Mouse (Mus musculus) intestine, embryonic 15.5 days (tissue): ENCODE results near the gene Serpina11. TPM values are rescaled to one million over a fixed set of nuclear protein-coding genes. Genes with fewer than 3 reads are reported as not detected.
A peak's percentile ranks its signal among the peaks of the same experiment; 100 is the strongest.

ENCODE experiments used
- ATAC-seq: fragments of 200-750 bp; cut with Nextera tagmentation; 2 replicates; pipeline ENCODE4 v1.8.0; 2017; ENCODE audit warnings: moderate TSS enrichment, moderate library complexity
- H3K27ac ChIP-seq: fragments of 300-500 bp; sonication (generic); 2 replicates; pipeline ENCODE4 v1.5.1; 2015; ENCODE audit warnings: mild to moderate bottlenecking, inconsistent platforms
- H3K27me3 ChIP-seq: fragments of 300-500 bp; sonication (generic); replicated peaks from 2 replicates; pipeline ENCODE4 v1.6.1; 2015; ENCODE audit warnings: inconsistent platforms
- H3K36me3 ChIP-seq: fragments of 300-500 bp; sonication (generic); 2 replicates; pipeline ENCODE4 v1.6.1; 2015; ENCODE audit warnings: inconsistent platforms
- H3K4me1 ChIP-seq: fragments of 300-500 bp; sonication (generic); replicated peaks from 2 replicates; pipeline ENCODE4 v1.6.1; 2015; ENCODE audit warnings: inconsistent platforms
- H3K4me2 ChIP-seq: fragments of 300-500 bp; sonication (generic); replicated peaks from 2 replicates; pipeline ENCODE4 v1.6.1; 2015; ENCODE audit warnings: mild to moderate bottlenecking, inconsistent platforms
- H3K4me3 ChIP-seq: fragments of 300-500 bp; sonication (generic); replicated peaks from 2 replicates; pipeline ENCODE4 v1.5.1; 2015; ENCODE audit warnings: inconsistent platforms
- H3K9ac ChIP-seq: fragments of 300-500 bp; sonication (generic); 2 replicates; pipeline ENCODE4 v1.6.1; 2015; ENCODE audit warnings: inconsistent platforms
- H3K9me3 ChIP-seq: fragments of 300-500 bp; sonication (generic); 2 replicates; pipeline ENCODE4 v1.6.1; 2016; ENCODE audit warnings: inconsistent platforms
- WGBS: fragments of 180-500 bp; shearing (Covaris S2); methylation state at CpG from one replicate; pipeline ENCODE4 v1.1.7; 2015; 5-methylcytosine and 5-hydroxymethylcytosine counted together
- polyA plus RNA-seq: library from polyadenylated mRNA; unstranded; fragments of >200 nt; fragmentation: Nextera tagmentation; extraction: Ambion mirVana; gene quantifications from 2 replicates; pipeline ENCODE4 v1.2.1, GENCODE M21; 2015

Serpina11 gene
- 0.10 TPM in 1 of 2 replicates, not detected in the other for polyA plus RNA-seq

DNA sequence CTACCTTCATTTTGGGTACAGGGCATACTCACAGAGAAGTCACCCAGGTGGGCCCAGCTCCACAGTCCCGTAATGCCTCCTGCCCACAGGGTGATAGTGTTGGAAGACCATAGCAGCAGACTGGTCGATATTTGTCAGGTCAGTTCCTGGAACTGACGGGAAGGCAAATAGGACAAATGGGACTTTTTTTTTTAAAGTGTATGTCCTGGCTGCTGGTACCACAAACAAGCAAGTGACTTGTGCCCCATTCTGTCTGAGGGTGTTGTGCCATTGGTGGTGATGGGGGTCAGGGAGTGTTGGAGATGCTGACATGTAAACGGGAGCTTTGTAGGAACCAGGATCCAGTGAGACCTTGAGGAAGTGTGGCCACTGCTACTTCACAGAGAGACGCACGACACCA is at the start of gene Serpina11:
Serpina11 (minus strand) TSS at position 101 of the 400 bp plus-strand sequence.
- Histone ChIP-seq H3K9ac (no peak within 1 kb of the TSS), H3K27ac (no peak within 1 kb of the TSS), H3K27me3 (no peaks in the 10 kb centered on the region), H3K36me3 (no peaks in the 10 kb centered on the region), H3K9me3 (no peaks in the 10 kb centered on the region), H3K4me3 (no peak within 1 kb of the TSS), H3K4me2 (no peak within 1 kb of the TSS; the same call in 1 of the 2 replicates), H3K4me1 (no peaks in the 10 kb centered on the region)
- 85% methylated on average over 6 of the region's 6 CpGs for WGBS
- no peak for ATAC-seq

DNA sequence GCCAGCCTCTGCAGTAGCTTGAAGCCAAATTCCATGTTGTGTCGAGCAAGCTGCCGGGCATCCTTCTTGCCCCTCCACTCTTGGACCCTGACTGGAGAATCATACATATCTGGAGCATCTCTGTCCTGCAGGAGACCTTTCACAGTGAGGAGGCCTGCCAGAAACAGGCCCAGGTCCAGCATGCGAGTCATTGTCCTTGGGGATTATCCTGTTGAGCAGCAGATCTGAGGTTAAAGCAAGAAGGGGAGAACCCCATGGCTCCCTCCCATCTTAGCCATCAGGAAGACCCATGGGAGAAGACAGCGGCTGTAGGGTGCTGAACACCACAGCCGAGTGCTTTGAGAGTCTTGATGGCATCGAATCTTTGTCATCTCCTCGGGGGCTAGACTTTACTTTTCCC is 48.4 kb upstream of the Serpina11 start:
- no peaks in the 10 kb centered on the region for H3K36me3 ChIP-seq
- H3K9me3 ChIP-seq: no peaks in the 10 kb centered on the region
- H3K27me3 ChIP-seq: no peaks in the 10 kb centered on the region
- H3K9ac ChIP-seq: no peak overlapping the region
- WGBS: 91% methylated on average over 7 of the region's 7 CpGs
- H3K4me1 ChIP-seq: no peaks in the 10 kb centered on the region
- no peak overlapping the region for H3K4me3 ChIP-seq
- H3K27ac ChIP-seq: no peak overlapping the region
- no peak for ATAC-seq
- no peak overlapping the region for H3K4me2 ChIP-seq

DNA sequence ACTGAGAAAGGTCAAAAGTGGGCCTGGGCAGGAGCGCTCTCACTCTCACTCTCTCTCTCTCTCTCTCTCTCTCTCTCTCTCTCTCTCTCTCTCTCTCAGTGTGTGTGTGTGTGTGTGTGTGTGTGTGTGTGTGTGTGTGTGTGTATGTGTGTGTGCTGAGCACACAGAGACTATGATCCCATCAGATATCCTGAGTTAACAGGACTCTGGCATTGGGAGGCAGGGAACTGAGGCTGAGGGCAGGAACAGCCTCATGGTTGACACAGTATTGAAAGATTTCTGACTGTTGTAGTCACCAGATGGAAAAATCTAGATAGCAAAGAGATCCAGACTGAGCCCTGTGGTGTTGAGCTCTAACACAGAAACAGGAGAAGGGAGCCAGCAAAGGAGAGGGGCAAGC is 44.0 kb upstream of the Serpina11 start:
- Histone ChIP-seq H3K27me3 (no peaks in the 10 kb centered on the region), H3K4me3 (no peak overlapping the region), H3K9ac (no peak overlapping the region), H3K4me1 (no peaks in the 10 kb centered on the region), H3K27ac (no peak overlapping the region), H3K4me2 (no peak overlapping the region), H3K9me3 (no peaks in the 10 kb centered on the region), H3K36me3 (no peaks in the 10 kb centered on the region)
- 100% methylated on average over 1 of the region's 1 CpGs for WGBS
- ATAC-seq: no peak

DNA sequence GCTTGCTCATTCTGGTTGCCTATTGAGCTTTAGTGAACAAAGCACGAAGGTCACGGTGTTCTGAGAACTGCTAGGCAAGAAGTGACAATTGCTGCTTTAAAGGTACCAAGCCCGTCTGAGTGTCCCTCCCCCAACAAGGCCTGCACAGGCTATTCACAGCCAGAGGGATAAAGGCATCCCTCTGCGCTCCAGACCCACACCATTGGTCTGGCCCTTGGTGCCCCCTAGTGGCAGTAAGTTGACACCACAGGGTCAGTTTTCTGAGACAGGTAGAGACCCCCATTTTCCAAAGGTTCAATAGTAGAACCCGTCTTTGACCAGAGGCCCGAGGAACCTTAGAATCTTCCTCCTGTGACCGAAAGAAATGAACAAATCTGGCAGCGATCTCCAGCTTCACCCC is 40.2 kb upstream of the Serpina11 start:
- Histone ChIP-seq H3K36me3 (no peaks in the 10 kb centered on the region), H3K27me3 (no peaks in the 10 kb centered on the region), H3K9me3 (no peaks in the 10 kb centered on the region), H3K4me3 (no peak overlapping the region), H3K4me2 (no peak overlapping the region), H3K4me1 (no peaks in the 10 kb centered on the region), H3K27ac (no peak overlapping the region), H3K9ac (no peak overlapping the region)
- no peak for ATAC-seq
- WGBS: 43% methylated on average over 8 of the region's 8 CpGs

DNA sequence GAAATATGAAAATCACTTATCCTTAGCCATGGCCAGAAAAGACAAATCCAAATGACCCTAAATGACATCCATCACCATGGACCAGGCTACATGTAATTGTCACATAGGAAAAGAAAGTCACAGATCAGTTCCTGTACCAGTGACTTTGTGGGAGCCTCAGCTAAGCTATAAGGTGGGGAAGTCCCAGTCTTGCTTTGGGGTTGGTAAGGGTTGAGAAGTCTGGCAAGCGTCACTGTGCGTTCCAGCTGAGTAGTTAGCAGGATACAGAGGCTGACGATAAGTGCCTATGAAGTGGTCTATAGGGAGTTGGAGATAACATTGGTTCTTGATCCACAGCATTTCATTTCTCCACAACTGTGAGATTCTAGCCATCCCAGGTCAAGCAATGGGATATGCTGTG is 25.5 kb upstream of the Serpina11 start:
- Histone ChIP-seq H3K36me3 (no peaks in the 10 kb centered on the region), H3K4me3 (no peak overlapping the region), H3K27ac (no peak overlapping the region), H3K4me2 (no peak overlapping the region), H3K4me1 (no peaks in the 10 kb centered on the region), H3K9ac (no peak overlapping the region), H3K9me3 (no peaks in the 10 kb centered on the region), H3K27me3 (no peaks in the 10 kb centered on the region)
- no peak for ATAC-seq
- 73% methylated on average over 3 of the region's 3 CpGs for WGBS

DNA sequence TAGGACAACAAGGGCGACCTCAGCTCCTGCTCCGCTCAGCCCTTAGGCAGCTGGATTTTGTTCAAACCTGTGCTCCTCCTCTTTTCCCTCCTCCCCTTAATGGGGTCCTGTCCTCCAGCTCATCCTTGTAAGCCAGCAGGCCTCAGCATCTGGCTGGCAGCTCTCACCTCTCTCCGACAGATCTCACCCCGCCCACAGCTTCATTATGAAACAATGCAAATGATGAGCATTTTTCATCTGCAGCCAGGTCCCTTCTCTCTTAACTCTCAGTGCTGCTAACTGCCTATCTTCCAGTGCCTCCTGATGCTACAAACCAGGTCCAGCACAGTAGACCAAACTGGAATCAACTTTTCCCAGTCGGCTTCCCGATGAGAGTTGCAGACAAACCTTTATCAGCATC is 23.9 kb upstream of the Serpina11 start, which contains the start of gene Serpina9:
Serpina9 (minus strand) TSS at position 136 of the 400 bp plus-strand sequence.
- H3K4me3 ChIP-seq: no peak within 1 kb of the TSS
- no peak within 1 kb of the TSS for H3K9ac ChIP-seq
- ATAC-seq: no peak
- H3K4me2 ChIP-seq: no peak within 1 kb of the TSS
- 76% methylated on average over 6 of the region's 6 CpGs for WGBS
- no peak within 1 kb of the TSS for H3K27ac ChIP-seq
- no peaks in the 10 kb centered on the region for H3K4me1 ChIP-seq
- no peaks in the 10 kb centered on the region for H3K36me3 ChIP-seq
- no peaks in the 10 kb centered on the region for H3K9me3 ChIP-seq
- no peaks in the 10 kb centered on the region for H3K27me3 ChIP-seq

DNA sequence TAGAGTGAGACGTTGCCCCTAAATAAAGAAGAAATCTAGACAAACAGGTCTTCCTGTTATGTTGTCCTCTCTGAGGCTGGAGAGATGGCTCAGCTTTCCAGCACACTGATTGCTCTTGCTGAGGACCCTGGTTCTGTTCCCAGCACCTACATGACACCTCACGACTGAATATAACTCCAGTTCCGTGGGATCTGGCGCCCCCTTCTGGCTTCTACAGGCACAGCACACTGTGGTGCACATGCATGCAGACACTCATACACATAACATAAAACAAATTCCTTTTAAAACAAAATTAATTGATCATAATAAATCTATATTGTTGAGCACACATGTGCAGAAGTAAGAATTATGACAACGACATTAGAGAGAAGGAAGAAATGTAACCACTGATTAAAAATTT is 14.9 kb upstream of the Serpina11 start:
- no peak overlapping the region for H3K4me2 ChIP-seq
- ATAC-seq: no peak
- no peaks in the 10 kb centered on the region for H3K27me3 ChIP-seq
- H3K27ac ChIP-seq: no peak overlapping the region
- 83% methylated on average over 5 of the region's 5 CpGs for WGBS
- no peak overlapping the region for H3K9ac ChIP-seq
- no peak overlapping the region for H3K4me3 ChIP-seq
- H3K36me3 ChIP-seq: no peaks in the 10 kb centered on the region
- H3K9me3 ChIP-seq: 0 out of 2 replicates have a peak, but pooled peaks cover 3% of the 10 kb centered on the region
- peaks cover 3% of the 10 kb centered on the region; the same call in 1 of the 2 replicates for H3K4me1 ChIP-seq

DNA sequence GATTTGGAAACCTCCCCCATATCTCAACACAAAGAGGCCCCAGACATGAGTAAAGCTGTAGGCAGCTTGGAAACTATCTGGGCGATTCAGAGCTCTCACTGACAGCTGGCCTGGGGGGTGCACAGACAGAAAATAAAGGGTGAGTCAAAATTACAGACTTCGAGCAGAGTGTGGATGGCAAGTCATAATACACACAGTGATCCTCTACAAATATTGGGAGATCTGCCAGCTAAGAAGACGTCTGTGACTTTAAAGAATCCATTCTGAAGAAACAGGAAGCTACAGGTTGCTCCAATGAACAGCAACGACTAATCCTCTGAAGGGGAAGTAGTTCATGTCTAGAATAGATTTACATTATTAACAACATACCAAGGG is 13.5 kb upstream of the Serpina11 start:
- Histone ChIP-seq H3K9ac (no peak overlapping the region), H3K4me3 (no peak overlapping the region), H3K9me3 (0 out of 2 replicates have a peak, but pooled peaks cover 3% of the 10 kb centered on the region), H3K4me1 (peaks cover 3% of the 10 kb centered on the region; the same call in 1 of the 2 replicates), H3K27ac (no peak overlapping the region), H3K4me2 (no peak overlapping the region), H3K27me3 (no peaks in the 10 kb centered on the region), H3K36me3 (no peaks in the 10 kb centered on the region)
- no peak for ATAC-seq
- 40% methylated on average over 4 of the region's 4 CpGs for WGBS

DNA sequence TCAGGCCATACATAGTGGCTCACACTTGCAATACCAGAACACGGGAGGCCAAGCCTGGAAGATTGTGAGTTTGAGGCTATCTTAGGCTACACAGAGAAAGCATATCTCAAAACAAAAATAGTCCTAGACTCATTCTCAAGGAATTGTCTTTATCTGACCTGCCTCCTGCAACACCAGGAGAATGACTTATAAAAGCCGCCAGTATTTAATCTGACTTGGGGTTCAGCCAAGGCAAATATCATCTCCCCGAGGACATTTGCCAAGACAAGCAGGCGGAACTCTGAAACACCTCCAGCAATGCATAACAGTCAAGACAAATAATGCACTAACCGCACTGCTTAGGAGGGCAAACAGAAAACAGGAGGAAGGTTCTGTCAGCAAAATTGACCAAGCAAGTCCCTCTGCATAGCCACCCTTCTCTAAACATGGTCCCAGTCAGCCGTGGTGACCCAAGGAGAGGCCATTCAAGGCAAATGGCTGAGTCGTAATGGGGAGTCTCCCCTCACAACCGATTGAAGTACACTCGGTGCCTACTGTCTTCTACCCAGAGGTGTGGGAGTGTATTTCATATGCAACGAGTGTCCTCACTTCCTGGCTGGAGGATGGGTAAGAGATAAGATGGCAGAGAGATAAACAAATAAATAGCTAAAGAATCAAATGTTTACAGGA is 12.9 kb upstream of the Serpina11 start:
- no peaks in the 10 kb centered on the region for H3K36me3 ChIP-seq
- H3K4me1 ChIP-seq: peaks cover 3% of the 10 kb centered on the region; the same call in 1 of the 2 replicates
- no peak overlapping the region for H3K4me2 ChIP-seq
- H3K27ac ChIP-seq: no peak overlapping the region
- peak; percentile 45; the same call in 1 of the 2 replicates for ATAC-seq
- H3K9me3 ChIP-seq: 0 out of 2 replicates have a peak, but pooled peaks cover 3% of the 10 kb centered on the region
- no peak overlapping the region for H3K4me3 ChIP-seq
- H3K9ac ChIP-seq: no peak overlapping the region
- H3K27me3 ChIP-seq: no peaks in the 10 kb centered on the region
- 48% methylated on average over 10 of the region's 10 CpGs for WGBS

DNA sequence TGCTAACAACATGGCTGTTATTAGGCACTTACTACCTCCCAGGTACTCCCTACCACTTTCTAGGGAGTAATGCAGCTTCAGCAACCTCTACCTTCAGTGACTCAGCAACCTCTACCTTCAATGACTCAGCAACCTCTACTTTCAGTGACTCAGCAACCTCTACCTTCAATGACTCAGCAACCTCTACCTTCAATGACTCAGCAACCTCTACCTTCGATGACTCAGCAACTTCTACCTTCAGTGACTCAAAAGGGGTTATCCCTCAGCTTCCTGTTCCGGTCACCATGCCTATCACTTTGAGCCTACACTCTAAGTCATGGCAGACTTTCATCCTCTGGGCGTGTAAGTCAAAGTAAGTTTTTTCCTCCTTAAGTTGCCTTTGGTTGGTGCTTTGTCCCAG is 10.8 kb upstream of the Serpina11 start:
- no peak overlapping the region for H3K4me3 ChIP-seq
- no peaks in the 10 kb centered on the region for H3K27me3 ChIP-seq
- H3K36me3 ChIP-seq: no peaks in the 10 kb centered on the region
- peaks cover 3% of the 10 kb centered on the region; the same call in 1 of the 2 replicates for H3K4me1 ChIP-seq
- H3K27ac ChIP-seq: no peak overlapping the region
- WGBS: 90% methylated on average over 3 of the region's 3 CpGs
- 0 out of 2 replicates have a peak, but pooled peaks cover 3% of the 10 kb centered on the region for H3K9me3 ChIP-seq
- H3K4me2 ChIP-seq: no peak overlapping the region
- no peak for ATAC-seq
- no peak overlapping the region for H3K9ac ChIP-seq

DNA sequence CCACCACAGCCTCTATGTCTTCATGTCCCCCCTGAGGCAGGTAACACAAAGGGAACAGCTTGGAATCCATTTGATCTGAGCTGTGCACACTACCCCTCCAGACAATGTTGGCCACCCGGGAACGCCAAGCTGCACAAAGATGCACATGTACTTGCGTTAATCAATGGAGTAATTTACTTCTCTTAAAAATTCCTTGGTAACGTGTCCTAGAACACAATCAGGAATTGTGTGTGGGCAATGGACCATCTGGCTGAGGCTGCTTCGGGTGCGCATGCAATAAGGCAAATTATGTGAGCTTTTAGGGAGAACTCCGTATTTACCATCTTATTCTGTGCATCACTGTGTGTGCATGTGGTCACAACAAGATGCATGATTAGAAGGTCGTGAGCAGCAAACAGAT is 9.9 kb upstream of the Serpina11 start:
- Histone ChIP-seq H3K27ac (no peak overlapping the region), H3K4me3 (no peak overlapping the region), H3K27me3 (no peaks in the 10 kb centered on the region), H3K9ac (no peak overlapping the region), H3K36me3 (no peaks in the 10 kb centered on the region), H3K9me3 (0 out of 2 replicates have a peak, but pooled peaks cover 1% of the 10 kb centered on the region), H3K4me2 (no peak overlapping the region), H3K4me1 (peaks cover 3% of the 10 kb centered on the region; the same call in 1 of the 2 replicates)
- 84% methylated on average over 8 of the region's 8 CpGs for WGBS
- no peak for ATAC-seq

DNA sequence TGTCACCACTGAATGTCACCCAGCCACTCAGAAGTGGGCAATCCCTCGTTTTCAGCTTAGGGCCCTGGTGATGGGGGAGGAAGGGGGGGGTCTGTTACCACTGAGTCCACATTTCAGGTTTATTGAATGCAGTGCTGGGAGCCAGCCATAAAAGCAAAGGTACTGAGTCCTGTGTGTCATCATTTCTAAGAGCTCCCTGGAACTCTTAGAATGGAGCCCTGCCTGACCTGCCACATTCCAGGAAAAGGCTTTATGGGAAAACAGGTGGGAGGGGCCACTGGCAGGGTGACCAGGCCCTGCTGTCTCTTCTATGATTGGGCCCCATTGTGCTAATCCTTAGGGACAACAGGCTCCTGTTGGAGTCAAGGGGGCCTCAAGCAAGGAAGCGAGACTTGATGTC is 6.8 kb upstream of the Serpina11 start:
- no peak overlapping the region for H3K4me3 ChIP-seq
- H3K27ac ChIP-seq: no peak overlapping the region
- H3K4me1 ChIP-seq: no peaks in the 10 kb centered on the region
- no peaks in the 10 kb centered on the region for H3K36me3 ChIP-seq
- no peak overlapping the region for H3K4me2 ChIP-seq
- no peaks in the 10 kb centered on the region for H3K27me3 ChIP-seq
- 67% methylated on average over 2 of the region's 2 CpGs for WGBS
- H3K9me3 ChIP-seq: no peaks in the 10 kb centered on the region
- no peak for ATAC-seq
- no peak overlapping the region for H3K9ac ChIP-seq
